Mouse (Mus musculus) urinary bladder, adult 18-20 months (tissue): Measurements from ENCODE around the gene Eif3k.
A peak's percentile ranks its signal among the peaks of the same experiment; 100 is the strongest.

Source experiments
- DNase-seq, 2 experiments: peaks; one replicate each; pipeline ENCODE4 v3.0.0; 2022; ENCODE audit warnings: low spot score in 2 of 2, mixed read lengths in 2 of 2

Gene Eif3k

DNA sequence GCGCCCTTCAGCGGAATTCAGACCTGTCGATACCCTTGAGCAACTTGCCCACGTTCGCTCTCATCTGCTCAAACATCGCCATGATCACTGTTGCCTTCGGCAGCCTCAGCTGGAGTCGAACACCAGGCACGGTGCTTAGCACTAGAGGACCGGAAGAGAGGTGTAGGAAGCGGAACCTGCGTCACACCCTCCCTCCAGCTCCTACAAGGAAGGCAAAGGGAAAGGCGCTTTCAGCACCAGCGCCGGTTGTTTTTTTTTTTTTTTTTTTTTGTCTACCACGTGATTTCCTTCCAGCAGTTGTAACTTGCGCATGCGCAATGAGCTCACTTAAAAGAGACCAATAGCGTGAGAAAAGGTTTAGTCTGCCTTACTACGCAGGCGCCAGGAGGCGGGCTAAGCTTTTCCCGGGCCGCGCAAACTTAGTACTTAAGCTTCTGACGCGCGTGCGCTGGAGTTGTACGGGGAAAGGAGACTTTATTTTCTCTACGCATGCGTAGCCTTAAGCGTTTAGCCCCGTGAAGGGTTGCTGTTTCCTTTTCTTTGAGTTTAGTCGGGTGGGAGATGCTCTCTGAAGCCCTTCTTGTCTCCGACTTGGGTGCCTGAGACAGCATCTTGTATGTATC lies at the start of gene Eif3k, which contains the start of gene Map4k1:
TSS of gene Eif3k (minus strand) at position 214 of the 623 bp plus-strand sequence.
TSS of gene Map4k1 (plus strand) at position 400 of the 623 bp plus-strand sequence.
- DNase-seq: peak; percentile 81 to 94

DNA sequence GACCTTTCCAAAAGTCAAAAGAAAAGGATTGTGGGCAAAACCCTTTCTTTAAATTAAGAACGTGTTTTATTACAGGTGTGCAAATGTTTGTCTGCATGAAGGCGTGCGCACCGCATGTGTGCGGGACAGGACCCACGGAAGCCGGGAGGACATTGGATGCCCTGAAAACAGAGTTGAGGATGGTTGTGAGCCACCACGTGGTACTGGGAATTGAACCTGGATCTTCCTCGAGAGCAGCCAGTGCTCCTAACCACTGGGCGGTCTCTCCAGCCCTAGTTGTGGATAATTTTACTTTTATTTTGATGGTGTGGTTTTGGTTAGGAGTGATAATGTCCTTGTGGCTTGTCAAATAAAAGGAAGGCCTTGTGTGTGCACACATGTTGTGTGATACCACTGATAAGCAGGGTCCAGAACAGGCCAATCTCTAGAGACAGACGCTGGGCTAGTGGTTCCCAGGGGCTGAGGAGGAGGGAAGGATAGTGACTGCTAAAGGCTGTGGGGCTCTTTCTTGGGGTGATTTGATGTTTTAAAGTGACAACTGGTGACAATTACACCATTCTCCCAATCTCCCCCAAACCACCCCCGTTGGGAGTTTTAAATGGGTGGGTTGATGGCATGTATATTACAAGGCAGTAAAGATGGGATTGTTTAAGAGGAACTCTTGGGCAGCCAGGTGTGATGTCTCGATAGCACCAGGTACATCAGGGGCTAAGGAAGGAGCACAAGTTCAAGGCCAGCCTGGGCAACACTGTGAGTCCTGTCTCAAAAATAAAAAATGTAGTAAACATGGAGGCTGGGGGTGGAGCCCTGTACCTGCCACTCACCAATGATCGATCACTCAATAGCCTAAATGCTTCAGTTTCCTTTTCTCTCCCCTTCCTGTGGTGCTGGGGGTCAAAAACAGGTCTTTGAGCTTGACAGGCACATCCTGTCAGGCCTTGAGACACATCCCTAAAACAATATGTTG lies 48.3 kb upstream of the Eif3k start:
- DNase-seq: no peak

DNA sequence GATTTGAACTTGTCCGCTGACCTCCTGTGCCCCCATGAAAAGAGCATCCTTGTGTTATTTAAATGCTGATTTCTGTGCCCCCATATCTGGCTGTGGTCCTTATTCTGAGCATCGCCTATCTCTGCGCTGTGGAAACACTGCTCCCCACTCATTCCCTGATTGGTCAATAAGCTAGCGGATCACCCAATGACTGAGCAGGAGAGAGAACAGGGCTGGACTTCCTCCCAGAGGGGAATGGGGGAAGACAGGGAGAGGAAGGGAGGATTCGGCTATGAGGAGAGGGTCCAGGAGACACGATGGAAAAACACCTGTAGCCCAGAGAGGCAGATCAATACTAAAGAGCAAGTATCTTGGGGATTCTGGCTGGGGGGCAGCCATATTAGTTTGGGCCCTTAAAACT lies 47.1 kb upstream of the Eif3k start:
- no peak for DNase-seq

DNA sequence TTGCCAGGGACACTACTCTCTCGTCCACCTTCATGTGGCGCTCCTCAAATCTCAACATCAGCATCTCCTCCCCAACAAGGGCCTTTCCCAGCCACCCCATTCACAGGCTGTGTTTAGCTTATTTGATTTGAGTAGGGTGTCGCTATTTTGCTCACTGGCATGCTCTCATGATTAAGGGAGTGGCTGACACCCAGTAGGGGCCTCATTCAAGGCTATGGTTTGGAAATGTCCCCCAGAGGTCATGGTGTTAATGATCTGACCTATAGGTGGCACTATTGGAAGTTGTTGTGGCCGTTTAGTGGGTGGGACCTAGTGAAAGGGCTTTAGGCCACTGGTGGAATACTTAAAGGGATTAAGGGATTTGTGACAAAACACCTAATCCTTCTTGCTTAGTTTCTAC lies 45.1 kb upstream of the Eif3k start:
- no peak for DNase-seq

DNA sequence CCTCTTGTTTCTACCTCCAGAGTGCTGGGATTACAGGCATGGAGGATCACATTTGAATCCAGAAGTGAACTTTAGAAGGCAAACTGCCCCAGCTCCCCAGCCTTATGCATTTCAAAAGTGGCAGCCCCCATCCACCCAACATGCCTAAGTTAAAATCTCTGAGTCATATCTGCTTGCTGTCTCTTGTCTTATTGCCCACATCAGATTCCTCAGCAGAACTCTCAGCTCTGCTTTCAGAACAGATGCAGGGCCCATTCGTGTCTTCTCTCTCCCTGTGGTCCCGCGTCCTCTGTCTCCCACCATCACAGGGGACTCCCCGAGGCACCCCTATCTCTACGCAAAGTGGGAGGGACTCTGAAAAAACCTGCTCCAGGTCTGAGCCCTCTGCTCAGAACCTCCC lies 44.5 kb upstream of the Eif3k start:
- DNase-seq: no peak

DNA sequence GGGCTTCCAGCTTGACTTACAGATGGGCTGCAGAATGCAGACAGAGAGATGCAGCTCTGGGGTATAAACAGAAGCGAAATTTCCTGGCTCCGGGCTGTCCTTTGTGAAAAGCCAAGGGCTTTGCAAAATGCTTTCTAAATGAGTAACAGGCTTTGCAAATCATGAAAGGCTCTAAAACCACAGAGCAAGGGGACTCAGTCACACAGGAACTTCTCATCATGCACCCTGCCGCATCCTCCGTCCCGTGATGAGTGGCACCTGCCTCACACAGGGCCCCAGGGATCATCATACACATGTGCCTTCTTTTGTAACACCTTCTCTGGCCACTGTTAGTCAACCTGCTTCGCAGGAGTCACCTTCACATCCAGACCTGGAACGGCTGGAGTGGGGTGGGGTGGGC lies 43.9 kb upstream of the Eif3k start:
- DNase-seq: no peak

DNA sequence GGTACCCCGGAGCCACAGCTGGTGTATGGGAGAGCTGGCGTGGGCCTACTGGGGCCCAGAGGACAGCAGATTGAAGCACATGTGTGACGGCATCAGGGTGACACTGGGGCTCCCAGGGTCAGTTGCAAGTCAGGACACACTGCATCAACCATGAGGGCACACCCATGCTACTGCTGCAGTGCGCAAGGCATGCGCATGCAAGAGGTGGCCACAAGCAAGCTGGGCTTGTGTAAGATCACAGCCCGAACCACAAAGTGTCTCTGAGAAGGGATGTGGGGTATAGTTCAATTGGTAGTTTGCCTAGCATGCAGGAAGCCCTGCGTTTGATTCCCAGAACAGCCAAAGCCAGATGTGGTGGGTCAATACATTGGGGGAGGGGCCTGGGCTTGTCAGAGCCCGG lies 41.9 kb upstream of the Eif3k start:
- DNase-seq: no peak

DNA sequence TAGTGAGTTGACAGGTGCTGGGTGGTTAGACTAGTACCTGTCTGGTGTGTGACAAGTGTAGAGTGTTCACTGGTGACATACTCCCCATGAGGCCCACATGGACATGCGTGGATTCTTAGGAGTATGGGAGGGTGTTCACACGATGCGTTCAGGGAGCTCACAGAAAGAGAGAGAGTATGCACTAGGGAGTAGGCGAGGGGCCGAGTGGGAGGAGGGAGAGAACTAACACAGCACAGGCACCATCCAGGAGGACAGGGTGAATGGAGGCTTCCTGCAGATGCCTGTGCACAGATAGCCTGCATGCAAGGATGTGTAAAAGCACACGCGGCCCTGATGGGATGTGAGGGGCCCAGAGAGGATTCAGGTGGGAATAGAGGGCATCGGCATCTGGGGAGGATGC lies 40.8 kb upstream of the Eif3k start:
- DNase-seq: no peak

DNA sequence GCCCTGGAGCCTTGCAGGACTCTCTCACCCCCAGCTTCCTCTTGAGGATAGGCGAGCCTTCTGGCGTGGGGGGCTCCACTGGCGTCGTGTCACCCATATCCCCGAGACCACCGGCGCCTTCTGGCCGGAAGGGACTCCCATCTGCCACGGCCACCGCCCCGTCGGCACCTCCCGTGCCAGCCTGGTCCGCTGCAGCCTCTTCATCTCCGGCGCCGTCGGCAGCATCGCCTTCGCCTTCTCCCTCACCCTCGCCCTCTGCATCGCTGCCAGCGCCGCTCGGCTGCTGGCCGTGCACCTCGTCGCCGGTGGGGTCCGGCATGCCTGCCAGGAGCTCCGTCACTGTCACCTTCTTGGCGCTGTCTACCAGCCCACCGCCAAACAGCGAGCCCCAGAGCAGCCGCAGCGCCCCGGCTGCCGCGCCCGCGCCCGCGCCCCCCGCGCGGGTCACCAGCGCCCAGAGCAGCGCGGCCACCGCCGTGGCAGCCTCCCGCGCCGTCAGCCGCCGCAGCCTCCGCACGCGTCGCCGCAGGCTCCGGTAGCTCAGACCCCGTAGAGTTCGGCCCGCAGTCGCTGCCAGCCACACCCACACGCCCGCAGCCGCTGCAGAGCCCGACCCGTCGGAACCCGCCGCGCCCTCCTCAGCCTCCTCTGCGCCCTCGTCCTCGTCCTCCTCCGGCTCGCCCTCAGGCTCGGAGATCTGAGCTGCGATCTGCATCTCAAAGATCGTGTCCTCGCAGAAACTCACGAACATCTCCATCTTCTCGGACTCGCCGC lies 38.0 kb upstream of the Eif3k start:
- no peak for DNase-seq

DNA sequence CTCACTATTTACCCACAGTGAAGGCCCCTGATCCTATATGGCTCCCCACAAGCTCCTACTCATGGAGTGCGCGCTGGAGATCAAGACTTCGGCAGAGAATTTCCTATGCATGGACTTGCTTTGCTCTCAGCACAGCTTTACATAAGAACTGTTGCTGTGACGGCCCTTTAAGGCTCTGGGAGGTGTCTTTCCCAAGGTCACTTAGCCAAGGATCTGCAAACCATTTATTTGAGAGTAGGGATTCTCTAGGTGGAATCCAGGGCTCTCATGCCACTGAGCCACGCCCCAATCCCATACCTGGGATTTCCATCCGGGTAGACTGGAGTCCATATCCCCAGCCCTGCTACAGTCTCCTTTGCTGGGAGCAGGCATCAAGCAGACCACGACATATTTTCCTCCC lies 35.6 kb upstream of the Eif3k start:
- no peak for DNase-seq

DNA sequence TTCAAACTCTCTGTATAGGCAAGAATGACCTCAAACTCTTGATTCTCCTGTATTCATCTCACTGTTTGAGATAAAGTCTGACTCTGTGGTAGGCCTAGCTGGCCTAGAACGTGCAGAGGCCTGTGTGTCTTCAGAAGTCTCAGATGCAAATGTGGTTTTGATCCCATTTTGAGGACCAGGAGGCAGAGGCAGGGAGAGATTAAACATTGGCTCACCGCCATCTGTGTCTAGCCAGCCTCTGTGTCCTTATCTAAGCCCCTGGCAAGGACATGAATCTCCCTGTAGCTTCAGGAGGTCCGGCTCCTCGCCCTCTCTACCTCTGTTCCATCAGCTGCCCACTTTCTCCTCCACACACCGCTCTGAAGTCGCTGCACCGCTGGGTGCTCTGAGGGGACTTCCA lies 34.8 kb upstream of the Eif3k start:
- DNase-seq: no peak

DNA sequence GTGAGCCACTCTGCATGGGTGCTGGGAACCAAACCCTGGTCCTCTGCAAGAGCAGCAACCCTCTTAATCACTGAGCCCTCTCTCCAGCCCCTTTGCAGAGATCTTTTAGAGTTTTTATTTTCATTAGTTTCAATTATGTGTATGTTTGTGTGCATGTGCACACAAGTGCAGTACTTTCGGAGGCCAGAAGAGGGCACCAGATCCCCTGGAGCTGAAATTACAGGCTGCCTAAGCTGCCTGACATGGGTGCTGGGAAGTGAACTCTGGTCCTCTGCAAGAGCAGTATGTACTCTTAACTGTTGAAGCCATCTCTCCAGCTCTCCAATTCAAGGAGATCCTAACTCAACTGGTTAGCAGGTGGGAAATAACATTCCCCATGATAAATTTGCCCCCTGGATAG lies 33.3 kb upstream of the Eif3k start:
- DNase-seq: no peak

DNA sequence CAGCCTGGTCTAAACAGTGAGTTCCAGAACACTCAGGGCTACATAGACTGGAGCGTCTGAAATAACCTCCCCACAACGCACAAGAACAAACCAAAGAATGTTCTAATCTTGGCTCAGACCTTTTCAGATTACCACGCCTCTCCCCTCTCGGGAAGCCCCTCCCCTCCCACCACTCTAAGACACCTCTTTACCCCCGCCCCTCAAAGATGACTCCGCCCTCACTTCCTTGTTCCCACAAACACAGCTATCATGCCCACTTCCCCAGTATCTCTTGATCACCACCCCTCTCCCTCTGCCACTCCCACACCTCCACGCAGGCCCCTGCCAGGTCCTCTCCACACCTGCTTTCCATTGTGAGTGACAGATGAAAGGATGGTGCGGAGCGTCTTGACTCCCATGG lies 27.1 kb upstream of the Eif3k start:
- DNase-seq: no peak

DNA sequence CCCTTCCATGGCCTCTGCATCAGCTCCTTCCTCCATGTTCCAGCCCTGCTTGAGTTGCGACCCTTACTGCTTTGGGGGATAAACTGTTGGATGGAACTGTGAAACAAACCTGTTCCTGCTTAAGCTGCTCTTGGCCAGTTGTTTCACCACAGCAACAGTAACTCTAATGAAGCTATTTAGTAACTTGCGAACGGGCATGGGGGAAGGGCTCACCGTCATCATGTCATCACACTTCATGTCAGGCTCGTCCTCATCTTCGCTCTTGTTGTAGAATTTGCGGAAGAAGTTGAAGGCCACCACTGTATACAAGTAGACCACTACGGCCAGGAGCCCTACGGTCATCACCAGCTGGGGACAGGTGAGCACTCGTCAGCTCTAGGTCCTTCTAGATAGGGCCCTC lies 26.5 kb upstream of the Eif3k start:
- DNase-seq: no peak

DNA sequence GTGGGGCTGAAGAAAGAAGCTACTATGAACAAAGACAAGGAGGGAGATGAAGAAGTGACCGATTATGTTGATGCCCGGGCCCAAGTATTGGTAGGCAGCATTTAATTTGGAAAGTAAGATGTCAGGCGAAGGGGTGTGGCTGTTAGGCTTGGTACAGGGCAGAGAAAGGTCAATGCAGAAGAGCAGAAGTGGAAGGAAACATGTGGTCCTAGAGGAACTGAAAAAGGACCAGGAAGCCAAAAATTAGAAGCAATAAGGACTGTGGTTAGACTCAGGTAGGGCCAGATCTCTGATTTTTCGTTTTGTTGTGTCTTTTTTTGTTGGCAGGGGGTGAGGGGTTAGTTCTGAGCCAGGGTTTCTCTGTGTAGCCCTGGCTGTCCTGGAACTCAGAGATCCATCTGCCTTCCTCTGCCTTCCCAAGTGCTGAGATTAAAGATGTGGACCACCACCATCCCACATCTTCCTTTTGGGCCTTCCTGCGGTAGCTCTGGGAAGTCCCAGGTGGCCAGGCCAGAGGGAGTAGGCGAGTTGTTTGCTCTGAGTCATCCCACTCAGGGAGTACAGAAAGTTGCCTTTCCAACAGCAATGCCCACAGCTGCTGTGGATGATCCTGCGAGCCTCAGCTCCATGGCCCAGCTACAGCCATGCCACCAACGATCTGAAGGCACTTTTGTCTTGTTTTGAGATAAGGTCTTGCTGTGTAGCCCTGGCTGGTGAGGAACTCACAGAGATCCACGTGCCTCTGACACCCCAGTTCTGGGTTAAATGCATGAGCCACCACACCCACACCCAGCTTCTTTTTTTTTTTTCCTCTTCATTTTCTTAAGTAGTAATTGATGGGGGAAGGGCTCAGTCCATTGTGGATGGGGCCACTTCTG lies 25.8 kb upstream of the Eif3k start:
- DNase-seq: no peak

DNA sequence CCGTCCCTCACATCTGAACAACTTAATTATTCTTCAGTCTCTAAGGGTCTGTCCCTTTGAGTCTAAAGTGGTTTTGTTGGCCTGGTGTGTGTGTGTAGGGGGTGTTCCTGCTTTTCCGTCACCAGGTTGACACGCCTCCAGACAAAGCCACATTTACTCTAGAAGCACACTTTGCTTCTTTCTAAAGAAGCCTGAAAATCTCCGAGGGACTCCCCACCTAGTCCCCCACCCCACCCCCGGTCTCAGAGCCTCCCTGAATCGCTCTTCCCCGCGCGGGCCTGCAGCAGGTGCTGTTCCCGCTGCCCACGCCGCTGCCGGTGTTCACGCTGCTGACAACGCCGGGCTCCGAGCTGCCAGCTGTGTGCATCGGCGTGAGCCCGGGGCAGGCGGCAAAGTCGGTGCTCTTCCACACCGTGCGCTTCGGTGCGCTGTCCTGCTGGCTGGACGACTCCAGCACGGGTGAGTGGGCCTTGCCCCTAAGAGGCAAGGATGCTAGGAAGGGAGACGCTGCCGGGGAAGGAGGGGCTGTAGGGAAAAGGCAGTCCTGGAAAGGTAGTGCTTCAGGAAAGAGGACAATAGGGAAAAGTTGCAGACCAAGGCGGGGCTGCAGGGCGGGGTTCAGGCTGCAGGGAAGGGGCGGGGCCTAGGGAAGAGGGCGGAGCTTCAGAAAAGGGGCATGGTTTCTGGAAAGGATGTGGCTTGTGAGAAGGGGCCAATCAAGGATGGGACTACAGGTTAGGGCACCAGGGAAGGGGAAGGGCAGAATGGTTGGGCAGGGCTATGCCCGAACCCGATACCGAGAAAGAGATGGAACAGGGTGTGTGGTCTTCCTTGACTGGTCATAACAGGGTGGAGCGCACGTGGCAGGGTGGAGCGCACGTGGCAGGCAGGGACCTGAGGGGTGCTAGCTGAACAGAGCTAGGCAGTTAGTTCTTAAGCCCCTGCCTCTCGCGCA lies 19.3 kb upstream of the Eif3k start:
- DNase-seq: peak; percentile 30 to 64

DNA sequence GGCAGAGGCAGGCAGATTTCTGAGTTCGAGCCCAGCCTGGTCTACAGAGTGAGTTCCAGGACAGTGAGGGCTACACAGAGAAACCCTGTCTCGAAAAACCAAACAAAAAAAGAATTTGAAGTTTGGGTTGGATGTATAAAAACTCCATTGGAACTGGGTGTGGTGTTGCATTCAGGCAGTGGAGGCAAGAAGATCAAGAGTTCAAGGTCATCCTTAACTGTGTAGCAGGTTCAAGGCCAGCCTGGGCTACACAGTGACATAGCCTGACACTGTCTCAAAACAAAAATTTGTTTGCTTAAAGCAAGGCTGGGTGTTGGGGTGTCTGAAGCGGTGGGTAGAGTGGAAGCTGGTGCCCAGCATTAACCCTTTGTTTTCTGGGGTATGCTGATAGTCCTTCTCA lies 11.7 kb upstream of the Eif3k start:
- no peak for DNase-seq

DNA sequence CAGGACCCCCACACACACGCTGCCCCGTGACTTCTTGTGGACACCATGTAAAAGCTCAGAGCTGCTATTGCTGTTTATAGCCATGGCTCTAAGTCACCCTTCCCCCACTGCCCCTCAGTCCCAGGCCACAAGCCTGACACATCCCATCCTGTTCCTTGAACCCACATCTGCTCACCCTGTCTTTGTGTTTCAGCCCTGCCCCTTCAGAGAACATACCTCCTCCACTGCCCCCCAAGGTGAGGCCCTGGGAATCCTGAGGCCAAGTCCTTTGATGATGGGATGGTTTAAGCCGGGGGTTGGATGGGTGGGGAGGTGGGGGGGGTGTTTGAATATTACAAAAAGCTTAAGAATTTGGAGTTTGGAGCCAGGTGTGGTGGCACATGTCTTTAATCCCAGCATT lies 11.3 kb upstream of the Eif3k start:
- DNase-seq: no peak

DNA sequence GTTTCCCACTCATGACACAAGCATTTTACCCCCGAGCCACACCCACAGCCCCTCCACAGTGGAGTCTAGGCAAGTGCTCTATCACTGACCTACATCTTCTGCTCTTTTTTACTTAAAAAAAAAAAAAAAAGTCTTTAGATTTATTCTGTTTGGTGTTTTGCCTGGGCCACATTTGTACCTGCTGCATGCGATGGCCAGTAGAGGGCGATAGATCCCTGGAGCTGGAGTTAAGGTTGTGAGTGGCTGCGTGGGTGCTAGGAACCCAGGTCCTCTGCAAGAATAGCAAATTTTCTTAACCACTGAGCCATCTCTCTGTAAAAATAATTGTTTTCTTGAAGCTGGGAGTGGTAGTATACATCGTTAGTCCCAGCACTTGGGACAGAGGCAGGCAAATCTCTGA lies 10.0 kb upstream of the Eif3k start:
- DNase-seq: no peak

DNA sequence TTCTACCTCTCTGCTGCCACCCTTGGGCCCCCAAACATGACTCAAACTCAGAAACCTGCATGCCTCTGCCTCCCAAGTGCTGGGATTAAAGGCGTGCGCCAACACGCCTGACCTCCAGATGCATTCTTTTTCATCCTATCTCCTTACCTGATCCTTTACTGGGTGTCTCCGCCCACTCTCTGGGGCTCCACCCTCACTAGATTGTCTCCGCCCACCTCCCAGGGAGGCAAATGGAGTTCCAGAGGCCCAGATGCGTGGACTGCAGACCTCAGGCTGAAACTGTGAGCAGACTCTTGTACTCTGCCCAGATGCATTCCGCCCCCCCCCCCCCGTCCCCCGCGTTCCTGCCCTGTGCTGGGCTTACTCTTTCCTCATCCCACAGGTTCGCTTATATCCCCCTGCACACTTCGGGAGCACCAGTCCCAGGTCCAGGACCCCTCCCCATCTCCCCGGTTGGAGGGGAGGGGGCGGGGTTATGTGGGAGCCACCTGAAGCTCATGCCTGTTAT lies 9.2 kb upstream of the Eif3k start:
- no peak for DNase-seq
